Mouse (Mus musculus) thymus, postnatal 0 days (tissue): ENCODE data around the gene Pds5b. TPM values are rescaled to one million over a fixed set of nuclear protein-coding genes. Genes with fewer than 3 reads are reported as not detected.
"Not testable (repeated sequence)": the region's sequence is repeated elsewhere in the genome, so short reads cannot be mapped to it uniquely, and the experiment has no call there.

Source experiments
- DNase-seq: peaks from one replicate; pipeline ENCODE4 v3.0.0-alpha.2; 2015; ENCODE audit warnings: low spot score
- polyA plus RNA-seq: library from polyadenylated mRNA; unstranded; fragments of >200 nt; fragmentation: Nextera tagmentation; extraction: Ambion mirVana; gene quantifications from 2 replicates; pipeline ENCODE4 v1.2.1, GENCODE M21; 2015

Gene Pds5b
- polyA plus RNA-seq, result 84.8 and 85.8 TPM in 2 replicates

DNA sequence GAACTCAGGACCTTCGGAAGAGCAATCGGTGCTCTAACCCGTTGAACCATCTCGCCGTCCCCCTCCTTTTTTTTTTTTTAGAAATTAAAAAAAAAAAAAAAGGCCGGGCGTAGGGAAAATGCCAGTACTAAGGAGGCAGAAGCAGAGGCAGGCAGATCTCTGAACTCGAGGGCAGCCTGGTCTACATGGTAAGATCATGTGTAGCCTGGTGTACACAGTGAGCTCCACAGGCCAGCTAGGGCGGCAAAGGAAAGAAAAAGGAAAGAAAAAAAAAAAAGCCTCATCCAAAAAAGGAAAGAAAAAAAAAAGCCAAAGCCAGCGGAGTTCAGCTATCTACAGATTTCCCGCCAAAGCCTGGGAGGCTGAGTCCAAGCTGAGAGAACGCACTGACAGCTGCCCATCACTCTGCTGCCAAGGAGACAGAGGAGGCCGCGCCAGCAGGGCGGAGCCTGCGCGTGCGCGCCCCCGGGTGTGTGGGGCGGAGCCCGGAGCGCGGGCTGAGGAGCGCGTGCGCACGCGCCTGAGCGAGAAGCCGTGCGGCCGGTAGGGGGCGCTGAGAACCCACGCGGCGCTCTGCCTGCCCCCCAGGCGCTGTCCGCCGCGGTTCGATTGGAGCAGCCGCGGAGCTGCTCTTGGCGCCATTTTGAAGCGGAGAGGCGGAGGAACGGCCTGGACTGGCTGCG, at the start of gene Pds5b:
TSS of gene Pds5b (plus strand) at position 587 of the 683 bp plus-strand sequence.
- peak; percentile 97 for DNase-seq

DNA sequence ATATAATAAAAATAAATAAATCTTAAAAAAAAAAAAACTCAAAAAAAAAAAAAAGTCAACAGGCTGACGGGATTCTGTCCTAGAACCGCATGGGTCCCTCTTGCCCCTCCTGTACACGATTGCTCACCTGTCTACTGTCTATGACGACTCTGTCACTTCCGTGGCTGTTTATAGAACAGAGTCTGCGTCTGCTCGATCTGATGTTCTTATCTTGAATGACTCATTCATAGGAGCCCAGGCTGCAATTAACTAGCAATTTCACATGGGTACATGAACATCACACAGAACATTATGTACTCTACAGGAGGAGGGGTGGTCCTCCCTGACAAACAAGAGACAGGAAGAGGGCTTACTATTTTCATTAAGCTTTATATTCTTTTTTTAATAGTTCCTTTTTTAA, 48.0 kb upstream of the Pds5b start:
- no peak for DNase-seq

DNA sequence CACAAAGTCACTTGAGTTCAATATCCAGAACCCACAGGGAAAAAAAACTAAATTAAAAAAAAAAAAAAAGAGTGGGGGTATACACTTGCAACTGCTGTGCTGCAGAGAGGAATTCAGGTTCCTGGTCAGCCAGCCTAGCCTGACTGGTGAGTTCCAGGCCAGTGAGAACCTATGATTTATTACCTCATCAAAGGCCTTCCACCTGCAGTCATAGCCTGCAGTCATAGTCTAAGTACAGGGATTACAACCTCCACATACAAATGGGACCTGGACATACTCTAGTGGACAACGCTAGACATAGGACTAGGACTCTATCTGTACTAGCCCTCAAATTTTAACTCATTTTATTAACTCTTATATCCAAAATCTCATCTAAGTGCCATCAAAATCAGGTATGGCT, 44.3 kb upstream of the Pds5b start:
- no peak for DNase-seq

DNA sequence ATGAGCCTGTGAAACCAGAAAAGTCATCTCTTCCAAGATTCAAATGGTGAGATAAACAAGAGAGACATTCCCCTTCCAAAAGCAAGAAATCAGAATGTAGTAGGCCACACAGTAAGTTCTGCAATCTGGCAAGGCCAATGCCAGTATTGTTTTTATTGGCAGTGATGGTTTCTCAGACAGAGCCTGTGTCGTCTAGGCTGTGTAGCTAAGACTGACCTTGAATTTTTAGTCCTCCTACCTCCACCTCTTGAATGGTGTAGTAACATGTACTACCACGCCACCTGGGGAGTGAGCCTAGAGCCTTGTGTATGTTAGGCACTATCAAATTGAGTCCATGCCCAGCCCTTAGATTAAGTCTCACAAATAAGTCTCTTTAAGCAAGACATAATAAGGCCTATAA, 43.8 kb upstream of the Pds5b start:
- no peak for DNase-seq

DNA sequence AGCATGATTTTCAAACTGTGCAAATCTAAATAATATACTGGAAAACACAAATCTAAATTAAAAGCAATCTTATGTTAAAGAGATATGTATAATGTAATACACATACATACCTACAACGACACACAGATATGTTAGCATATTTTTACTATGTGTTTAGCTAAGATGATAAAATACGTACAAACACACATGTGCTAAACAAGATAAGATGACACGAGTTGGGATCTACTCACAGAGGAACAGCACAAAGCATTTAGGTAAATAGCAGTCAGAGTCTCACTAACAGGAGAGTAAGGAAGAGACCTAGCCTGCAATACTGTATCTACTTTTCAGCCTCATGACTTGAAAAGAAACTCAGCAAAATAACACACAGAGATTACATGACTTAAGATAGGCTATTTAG, 32.1 kb upstream of the Pds5b start:
- no peak for DNase-seq

DNA sequence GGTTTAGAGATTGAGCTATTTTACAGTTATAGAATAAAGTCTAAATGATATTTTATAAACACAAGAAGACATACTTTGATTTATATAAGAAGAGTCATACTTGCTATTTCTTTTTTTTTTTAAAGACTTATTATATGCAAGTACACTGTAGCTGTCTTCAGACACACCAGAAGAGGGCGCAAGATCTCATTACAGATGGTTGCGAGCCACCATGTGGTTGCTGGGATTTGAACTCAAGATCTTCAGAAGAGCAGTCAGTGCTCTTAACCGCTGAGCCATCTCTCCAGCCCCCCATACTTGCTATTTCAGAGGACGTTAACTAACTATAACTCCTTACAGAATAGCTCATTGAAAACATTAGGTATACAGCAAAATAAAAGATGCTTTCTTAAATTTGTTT, 30.1 kb upstream of the Pds5b start:
- not testable (repeated sequence) for DNase-seq

DNA sequence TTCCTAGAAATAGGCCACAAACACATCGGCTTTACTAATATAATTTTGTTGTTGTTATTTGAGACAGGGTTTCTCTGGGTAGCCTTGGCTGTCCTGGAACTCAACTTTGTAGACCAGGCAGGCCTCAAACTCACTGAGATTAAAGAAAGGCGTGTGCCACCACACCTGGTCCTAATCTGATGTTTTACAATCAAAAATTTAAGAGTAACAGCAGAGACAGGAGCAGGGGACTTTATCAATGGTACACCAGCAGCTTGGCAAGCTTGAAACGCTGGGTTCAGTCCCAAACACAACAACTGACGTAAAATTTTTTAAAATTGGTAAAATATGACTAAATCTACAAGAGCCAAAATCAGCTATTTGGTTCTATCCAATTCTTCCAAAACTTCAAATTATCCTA, 28.6 kb upstream of the Pds5b start:
- DNase-seq, result no peak

DNA sequence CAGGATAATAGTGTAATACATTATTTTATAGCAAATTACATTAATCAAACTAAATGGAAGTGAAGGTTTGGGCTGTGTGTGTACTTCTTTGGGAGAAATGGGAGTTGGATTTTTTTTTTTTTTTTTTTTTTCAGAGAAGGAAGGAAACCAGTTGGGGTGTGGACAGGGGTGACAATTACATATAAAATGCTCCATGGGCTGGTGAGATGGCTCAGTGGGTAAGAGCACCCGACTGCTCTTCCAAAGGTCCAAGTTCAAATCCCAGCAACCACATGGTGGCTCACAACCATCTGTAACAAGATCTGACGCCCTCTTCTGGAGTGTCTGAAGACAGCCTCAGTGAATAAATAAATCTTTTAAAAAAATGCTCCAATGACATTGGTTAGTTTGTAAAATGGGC, 21.0 kb upstream of the Pds5b start:
- DNase-seq, result no peak

DNA sequence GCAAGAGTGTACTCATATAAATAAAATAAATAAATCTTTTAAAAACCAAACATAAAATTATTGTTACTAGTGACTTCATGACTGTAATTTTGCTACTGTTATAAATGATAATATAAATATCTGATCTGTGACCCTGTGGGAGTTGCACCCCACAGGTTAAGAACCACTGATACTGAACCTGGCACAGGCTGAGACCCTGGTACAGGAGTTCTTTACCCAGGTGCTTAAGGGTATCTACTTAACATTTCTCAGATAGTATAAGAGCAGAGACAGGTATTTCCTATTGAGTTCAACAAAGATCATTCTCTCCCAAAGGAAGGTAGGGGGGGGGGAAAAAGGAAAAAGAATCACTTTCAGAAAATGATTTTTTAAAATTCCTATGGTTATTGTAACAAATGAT, 19.0 kb upstream of the Pds5b start:
- no peak for DNase-seq

DNA sequence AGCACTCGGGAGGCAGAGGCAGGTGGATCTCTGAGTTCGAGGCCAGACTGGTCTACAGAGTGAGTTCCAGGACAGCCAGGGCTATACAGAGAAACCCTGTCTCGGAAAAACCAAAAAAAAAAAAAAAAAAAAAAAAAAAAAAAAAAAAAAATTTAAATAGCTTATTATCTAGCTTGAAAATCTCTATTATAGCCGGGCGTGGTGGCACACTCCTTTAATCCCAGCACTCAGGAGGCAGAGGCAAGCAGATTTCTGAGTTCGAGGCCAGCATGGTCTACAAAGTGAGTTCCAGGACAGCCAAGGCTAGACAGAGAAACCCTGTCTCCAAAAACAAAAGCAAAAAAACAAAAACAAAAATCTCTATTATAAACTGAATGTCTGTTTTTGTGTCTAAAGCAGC, 14.1 kb upstream of the Pds5b start:
- DNase-seq, result not testable (repeated sequence)

DNA sequence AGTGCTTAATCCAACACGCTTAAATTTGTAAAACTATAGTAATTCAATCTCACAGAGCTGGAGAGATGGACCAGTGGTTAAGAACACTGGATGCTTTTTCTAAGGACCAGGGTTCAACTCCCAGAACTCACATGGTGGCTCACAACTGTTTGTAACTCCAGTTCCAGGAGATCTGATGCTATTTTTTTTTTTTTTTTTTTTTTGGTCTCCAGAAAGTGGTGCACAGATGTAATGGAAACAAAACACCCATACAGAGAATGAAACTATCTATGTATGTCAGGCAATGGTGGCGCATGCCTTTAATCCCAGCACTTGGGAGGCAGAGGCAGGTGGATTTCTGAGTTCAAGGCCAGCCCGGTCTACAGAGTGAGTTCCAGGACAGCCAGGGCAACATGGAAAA, 13.2 kb upstream of the Pds5b start:
- DNase-seq, result not testable (repeated sequence)

DNA sequence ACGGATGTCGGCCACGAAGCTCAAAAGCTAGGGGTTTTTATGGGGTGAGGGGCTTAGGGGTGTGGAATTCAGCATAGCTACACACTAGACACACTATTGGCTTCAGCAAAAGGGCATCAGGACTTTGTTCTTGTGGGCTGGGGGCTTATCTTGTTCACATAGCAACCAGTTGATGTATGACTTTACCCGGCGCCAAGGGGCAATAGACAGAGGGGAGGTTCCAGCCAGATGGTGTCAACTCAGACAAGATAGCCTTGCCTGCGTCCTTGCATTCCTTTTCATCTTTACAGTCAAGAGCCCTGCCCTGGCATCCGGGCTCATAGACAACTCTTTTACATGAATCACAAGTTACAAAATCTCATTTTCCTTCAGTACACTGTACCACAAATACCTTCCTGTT, 9.6 kb upstream of the Pds5b start:
- not testable (repeated sequence) for DNase-seq

DNA sequence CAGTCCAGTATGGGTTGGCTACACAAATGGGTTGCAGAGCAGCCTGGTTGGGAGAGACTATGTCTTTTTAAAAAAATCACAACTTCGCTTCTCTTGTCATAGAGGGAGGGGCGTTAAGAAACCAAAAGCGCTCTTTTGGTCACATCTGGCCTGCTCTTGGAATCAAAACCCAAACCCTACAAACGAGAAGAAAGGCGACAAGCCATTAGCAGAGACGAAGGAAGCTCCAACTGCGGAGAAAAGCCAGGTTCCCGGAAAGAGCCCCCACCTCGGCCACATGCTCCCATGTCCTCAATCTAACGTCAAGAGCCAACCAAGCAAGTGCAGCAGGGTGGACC, 8.8 kb upstream of the Pds5b start:
- no peak for DNase-seq

DNA sequence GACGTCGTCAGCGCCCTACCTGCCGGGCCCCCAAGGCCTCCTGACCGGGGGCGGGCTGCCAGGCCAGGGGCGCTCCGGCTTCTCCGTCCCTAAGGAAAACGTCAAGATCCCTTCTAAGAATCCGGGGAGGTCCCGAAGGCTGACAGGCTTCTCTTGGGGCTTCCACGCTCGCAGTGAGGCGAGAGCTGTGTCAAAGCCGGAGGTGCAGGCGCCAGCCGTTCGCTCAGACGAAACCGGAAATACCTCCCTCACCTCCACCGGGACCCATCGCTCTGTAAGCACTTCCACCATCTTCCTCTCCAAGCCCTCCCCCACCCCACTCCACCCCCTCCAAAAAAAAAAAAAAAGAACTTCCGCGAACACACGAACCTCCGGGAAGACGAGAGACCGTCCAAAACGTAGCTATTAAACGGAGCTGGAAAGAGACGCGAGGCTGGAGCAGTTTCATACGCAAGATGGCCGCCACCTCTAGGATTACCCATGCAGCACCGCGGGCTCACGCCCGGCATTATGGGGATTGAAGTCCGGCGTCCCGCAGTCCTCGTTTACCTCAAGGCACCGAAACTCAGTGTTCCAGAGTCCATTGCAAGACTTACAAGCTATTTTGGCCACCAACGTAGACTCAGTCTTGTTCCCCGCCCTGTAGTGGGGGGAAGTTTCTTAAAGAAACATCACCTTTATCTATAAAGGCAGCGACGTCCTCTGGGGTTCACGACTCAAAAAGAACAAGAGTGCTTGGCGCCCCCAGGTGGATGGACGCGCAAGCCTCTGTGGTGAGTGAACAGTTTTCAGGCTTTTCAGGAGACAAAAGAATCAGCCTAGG, 8.2 kb upstream of the Pds5b start:
- peak; percentile 99 for DNase-seq

DNA sequence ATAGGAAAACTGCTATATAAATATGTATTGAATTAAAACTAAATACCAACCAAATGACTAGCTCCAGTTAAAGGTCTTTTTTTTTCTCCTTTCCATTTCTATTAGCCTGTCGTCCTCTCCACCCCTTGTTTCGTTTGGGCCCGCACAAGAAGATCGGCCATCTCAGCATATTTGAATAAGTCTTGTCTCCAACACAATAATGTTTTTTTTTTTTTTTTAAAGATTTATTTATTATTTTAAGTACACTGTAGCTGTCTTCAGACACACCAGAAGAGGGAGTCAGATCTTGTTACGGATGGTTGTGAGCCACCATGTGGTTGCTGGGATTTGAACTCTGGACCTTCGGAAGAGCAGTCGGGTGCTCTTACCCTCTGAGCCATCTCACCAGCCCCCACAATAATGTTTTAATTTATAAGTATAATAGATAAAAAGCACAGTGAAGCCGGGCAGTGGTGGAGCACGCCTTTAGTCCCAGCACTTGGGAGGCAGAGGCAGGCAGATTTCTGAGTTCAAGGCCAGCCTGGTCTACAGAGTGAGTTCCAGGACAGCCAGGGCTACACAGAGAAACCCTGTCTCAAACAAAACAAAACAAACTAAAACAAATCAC, 7.3 kb upstream of the Pds5b start, which contains the start of gene N4bp2l2:
TSS of gene N4bp2l2 (minus strand) at position 51 of the 607 bp plus-strand sequence.
- DNase-seq, result not testable (repeated sequence)

DNA sequence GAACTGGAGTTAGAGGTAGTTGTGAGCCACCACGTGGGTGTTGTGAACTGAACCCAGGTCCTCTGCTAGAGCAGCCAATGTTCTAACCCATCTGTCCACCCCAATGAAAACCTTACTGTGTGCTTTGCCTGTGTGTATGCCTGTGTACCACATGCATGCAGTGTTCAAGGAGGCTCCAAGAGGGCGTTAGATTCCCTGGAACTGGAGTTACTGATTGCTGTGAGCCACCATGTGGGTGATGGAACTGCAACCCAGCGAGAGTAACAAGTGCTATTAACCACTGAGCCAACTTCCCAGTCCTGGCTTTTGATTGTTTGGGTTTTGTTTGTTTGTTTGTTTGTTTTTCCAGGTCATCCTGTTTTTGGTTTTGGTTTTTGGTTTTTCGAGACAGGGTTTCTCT, 4.8 kb upstream of the Pds5b start:
- no peak for DNase-seq

DNA sequence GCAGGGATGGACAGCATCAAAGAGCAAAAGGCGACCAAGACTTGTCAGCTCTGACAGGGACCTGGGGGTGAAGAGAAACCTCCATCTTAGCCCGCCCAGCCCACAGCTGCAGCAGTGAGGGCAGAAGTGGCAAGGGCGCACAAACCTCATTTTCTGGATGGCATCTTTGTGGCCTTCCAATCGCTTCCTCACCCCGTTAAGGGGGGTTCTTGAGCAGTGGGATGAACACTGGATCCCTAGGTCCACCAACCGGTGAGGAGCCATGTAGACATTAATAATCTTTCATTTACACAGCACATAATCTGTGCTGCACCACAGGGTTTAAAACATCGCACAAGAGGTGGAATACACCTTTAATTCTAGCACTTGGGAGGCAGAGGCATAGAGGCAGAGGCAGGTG, 1.2 kb upstream of the Pds5b start:
- DNase-seq, result no peak

DNA sequence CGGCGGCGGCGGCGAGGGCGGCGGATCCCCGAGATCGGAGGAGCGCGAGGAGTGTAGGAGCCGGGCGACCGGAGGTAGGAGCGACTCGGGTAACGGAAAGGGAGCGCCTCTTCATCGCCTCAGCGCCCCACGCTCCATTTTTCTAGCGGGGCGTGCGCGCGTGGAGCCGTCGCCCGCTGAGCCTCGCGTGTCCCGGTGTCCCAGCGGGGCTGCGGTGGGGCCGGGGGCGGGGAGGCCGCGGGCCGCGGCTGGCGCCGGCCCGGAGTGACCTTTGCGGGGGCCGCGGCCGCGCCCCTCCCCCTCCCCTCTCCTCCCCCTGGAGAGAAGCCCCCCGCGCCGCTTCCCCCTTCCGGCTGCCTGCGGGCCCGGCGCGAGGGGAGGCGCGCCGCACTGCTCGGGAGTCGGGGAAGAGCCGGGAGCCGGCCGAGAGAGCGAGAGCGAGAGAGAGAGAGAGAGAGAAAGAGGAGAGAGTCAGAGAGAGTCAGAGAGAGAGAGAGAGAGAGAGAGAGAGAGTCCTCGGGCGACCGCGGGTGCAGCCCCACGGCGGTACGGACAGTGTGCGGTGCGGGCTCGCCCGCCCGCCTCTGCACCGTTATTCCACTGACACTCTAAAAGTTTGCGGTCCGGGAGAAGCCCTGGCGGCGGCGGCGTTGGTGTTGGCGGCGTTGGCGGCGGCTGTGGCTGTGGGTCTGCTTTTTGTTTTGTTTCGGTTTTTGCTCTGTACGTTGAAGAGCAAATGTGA, 512 bp downstream of the Pds5b start:
- DNase-seq, result peak; percentile 49

DNA sequence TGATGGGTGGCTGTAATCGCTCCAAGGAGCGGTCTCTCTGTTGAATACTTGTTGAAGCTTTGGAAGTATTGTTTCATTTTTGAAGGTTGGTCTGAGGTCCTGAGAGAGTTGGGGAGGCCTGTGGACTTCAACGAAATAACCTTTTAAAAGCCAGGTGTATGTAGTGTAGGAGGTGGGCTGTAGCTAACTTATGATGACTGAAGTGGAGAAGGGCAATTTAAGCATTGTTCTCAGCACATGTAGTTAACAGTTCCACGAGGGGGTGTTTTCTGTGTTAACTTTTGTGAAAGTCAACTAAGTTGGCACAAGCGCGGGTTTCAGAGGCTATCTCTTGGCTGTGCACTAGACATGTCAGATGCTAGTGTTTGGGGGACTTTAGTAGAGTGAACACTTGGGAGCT, 1.3 kb downstream of the Pds5b start:
- DNase-seq, result no peak

DNA sequence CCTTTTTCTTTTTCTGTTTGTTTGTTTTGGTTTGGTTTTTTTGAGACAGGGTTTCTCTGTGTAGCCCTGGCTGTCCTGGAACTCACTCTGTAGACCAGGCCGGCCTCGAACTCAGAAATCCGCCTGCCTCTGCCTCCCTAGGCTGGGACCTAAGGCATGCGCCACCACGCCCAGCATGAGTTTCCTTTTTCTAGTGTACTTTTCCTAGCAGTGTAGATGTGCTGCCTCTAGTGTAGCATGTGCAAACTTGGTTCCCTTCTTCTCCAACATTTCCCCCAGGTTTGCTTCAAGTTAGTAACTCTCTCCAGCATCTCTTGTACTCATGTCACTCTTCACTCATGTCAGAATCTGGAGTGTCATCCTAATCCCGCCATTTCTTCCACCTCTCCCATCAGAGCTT, 9.3 kb downstream of the Pds5b start:
- DNase-seq, result not testable (repeated sequence)

DNA sequence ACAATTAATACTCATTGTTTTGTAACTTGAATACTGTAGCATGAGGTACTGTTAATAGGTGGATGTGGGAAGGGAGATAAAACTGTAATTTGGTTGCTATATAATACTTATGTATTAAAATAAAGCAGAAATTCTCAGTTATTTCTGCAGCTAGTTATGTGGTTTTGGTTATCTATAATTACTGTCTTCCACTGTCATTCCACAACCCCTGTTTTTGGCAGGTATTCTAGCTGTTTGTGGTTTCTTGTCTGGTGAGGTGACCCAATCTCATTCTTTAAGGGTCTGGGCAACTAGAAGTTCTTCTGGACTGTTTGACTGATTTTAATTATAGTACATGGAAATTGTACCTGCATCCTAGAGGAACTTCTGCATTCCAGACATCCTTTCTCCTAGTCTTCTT, 17.1 kb downstream of the Pds5b start:
- DNase-seq, result no peak

DNA sequence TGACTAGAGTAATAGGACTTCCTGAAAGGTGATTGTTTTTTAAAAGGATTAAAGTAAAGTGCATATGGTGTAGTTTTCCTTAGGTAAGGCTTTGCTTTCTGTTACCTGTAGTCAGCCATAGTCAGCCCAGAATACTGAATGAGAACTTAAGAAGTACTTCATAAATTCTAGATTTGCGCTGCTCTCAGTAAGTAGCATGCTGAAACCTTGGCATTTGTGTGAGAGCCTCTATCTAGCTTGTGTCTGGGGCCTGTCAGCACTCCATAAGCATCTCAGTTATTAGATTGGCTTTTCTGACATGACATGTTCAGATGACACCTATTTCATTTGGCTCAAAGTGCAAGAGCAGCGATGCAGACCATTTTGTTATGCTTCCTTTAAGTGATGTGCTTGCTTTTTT, 19.7 kb downstream of the Pds5b start:
- no peak for DNase-seq
